Mouse (Mus musculus): ENCODE results near the gene Nox1. TPM values are rescaled to one million over a fixed set of nuclear protein-coding genes. Genes with fewer than 3 reads are reported as not detected.

Gene Nox1
- polyA plus RNA-seq, 1 experiment from 2014 or later = 0.26 TPM

Small RNA genes lying within 50 kb of the gene (microRNA-seq; reads per million reads assigned to microRNA genes)
- gene Mir3112 = not detected

Other genes starting within 250 kb of the Nox1 start
- 1.0 and 1.1 TPM in 2 replicates for gene Sytl4, start 240.1 kb downstream of the Nox1 start, polyA plus RNA-seq (2015; fragmentation: Nextera tagmentation; extraction: Ambion mirVana)
- 67.0 and 68.9 TPM in 2 replicates for gene Cstf2, start 162.8 kb downstream of the Nox1 start, polyA plus RNA-seq (2015; fragmentation: Nextera tagmentation; extraction: Ambion mirVana)
- 1.1 and 1.2 TPM in 2 replicates for gene Xkrx, start 59.9 kb downstream of the Nox1 start, polyA plus RNA-seq (2015; fragmentation: Nextera tagmentation; extraction: Ambion mirVana)
- not detected in 2 replicates for gene Arl13a, start 34.5 kb downstream of the Nox1 start, polyA plus RNA-seq (2015; fragmentation: Nextera tagmentation; extraction: Ambion mirVana)
- 7.1 and 10.6 TPM in 2 replicates for gene Trmt2b, start 55.0 kb upstream of the Nox1 start, polyA plus RNA-seq (2015; fragmentation: Nextera tagmentation; extraction: Ambion mirVana)
- 104 and 132 TPM in 2 replicates for gene Tmem35a, start 73.3 kb upstream of the Nox1 start, polyA plus RNA-seq (2015; fragmentation: Nextera tagmentation; extraction: Ambion mirVana)
- gene Cenpi, start 86.1 kb upstream of the Nox1 start, polyA plus RNA-seq (2015; fragmentation: Nextera tagmentation; extraction: Ambion mirVana) = 5.9 and 11.3 TPM in 2 replicates
- gene Drp2, start 182.6 kb upstream of the Nox1 start, polyA plus RNA-seq (2015; fragmentation: Nextera tagmentation; extraction: Ambion mirVana) = 16.5 and 18.7 TPM in 2 replicates